Mouse (Mus musculus): ENCODE results near the gene Irx3. TPM values are rescaled to one million over a fixed set of nuclear protein-coding genes. Genes with fewer than 3 reads are reported as not detected.

The Irx3 gene
- polyA plus RNA-seq (2015; fragmentation: Nextera tagmentation; extraction: Ambion mirVana), result 0.29 and 0.60 TPM in 2 replicates

DNA sequence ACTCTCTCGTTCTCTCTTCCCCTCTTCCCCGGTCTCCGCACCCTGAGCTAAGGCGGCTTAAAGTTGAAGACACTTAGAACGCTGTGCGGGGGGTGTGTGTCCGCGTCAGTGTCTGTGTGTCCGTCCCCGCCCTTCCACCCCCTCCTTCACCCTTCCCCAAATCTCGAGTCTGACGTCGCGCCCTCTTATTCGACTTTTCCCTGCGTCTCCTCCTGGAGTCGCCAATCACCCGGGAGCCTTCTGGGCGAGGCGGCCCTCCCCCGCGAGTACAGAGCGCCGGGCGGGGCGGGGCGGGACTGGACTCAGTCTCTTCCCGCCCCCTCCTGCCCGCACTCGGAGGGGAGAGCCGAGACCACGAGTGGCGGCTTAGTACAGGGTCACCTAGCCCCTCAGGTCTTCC is at the start of gene Irx3:
Gene Irx3, minus strand, starts transcription at position 229 of the 400 bp plus-strand sequence.
- 0 out of 2 replicates have a peak, but pooled peaks cover 4% of the 10 kb centered on the region for H3K4me1 ChIP-seq (replicated peaks; ENCODE audit: control insufficient read depth, insufficient read depth, low read length)
- no peaks in the 10 kb centered on the region for H3K36me3 ChIP-seq (ENCODE audit: control insufficient read depth, insufficient read depth)
- peak within 1 kb of the TSS; percentile 62 for H3K4me3 ChIP-seq (ENCODE audit: low read depth, low read length)
- H3K4me2 ChIP-seq (replicated peaks; ENCODE audit: low read depth), result peak within 1 kb of the TSS; percentile 94
- H3K9me3 ChIP-seq (ENCODE audit: control insufficient read depth), result no peaks in the 10 kb centered on the region
- H3K27me3 ChIP-seq (replicated peaks; ENCODE audit: control insufficient read depth, insufficient read depth, low read length), result peaks cover 98% of the 10 kb centered on the region
- peak; percentile 26 for TF ChIP-seq CTCF (IDR thresholded peaks at IDR 0.05; ENCODE audit: low read depth)
- WGBS, result under 1% methylated on average over 33 of the region's 33 CpGs
- no peak within 1 kb of the TSS for H3K27ac ChIP-seq (ENCODE audit: low read depth, low read length)
- peak; percentile 57 for ATAC-seq
- 0 out of 2 replicates have a peak within 1 kb of the TSS, but pooled peaks have one; percentile 17 for H3K9ac ChIP-seq (ENCODE audit: low read depth, low read length)

DNA sequence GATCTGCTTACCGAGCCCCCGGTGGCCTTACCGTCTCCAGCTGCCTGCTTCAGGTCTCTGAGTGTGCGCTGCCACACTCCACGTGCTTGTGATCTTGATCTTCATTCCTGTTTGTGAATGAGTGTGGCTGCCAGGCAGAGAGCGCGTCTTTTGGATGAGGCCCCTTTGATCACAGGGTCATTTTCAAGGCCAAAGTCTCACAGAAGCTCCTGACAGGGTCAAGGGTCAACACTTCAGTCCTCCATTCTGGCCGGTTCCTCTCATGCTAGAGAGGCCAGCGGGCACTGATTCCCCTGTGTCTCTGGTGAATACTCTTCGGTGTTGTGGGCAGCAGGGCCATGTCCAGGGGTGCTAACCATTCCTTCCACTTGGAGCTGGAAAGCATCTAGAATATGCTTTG is 49.5 kb upstream of the Irx3 start:
- Histone ChIP-seq H3K4me1 (replicated peaks; ENCODE audit: control insufficient read depth, insufficient read depth, low read length) (peaks cover 7% of the 10 kb centered on the region; the same call in 1 of the 2 replicates), H3K27ac (ENCODE audit: low read depth, low read length) (no peak overlapping the region), H3K9me3 (ENCODE audit: control insufficient read depth) (no peaks in the 10 kb centered on the region), H3K4me3 (ENCODE audit: low read depth, low read length) (no peak overlapping the region), H3K9ac (ENCODE audit: low read depth, low read length) (no peak overlapping the region), H3K4me2 (replicated peaks; ENCODE audit: low read depth) (no peak overlapping the region), H3K36me3 (ENCODE audit: control insufficient read depth, insufficient read depth) (no peaks in the 10 kb centered on the region), H3K27me3 (replicated peaks; ENCODE audit: control insufficient read depth, insufficient read depth, low read length) (no peaks in the 10 kb centered on the region)
- 53% methylated on average over 10 of the region's 10 CpGs for WGBS
- no peak for TF ChIP-seq CTCF (IDR thresholded peaks at IDR 0.05; ENCODE audit: low read depth)
- ATAC-seq, result no peak

DNA sequence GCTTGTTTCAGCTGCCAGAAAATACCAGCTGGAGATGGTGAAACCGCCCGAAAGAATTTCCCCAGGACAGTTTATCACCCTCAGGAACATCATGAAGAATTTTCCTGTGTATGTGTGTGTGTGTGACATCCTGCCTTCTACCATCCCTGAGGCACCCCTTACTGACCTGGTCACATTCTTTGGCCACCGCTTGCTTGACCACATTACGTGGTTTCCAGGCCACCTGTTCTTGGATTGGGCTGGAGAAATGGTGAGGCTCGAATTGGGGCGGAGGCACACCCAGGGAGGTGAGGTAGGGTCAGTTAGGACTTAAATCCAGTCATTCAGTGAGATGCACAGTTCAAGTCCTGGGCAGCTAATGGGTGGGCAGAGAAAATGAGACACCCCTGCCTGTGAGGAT is 48.1 kb upstream of the Irx3 start:
- Histone ChIP-seq H3K9me3 (ENCODE audit: control insufficient read depth) (no peaks in the 10 kb centered on the region), H3K27me3 (replicated peaks; ENCODE audit: control insufficient read depth, insufficient read depth, low read length) (no peaks in the 10 kb centered on the region), H3K4me3 (ENCODE audit: low read depth, low read length) (no peak overlapping the region), H3K4me1 (replicated peaks; ENCODE audit: control insufficient read depth, insufficient read depth, low read length) (peaks cover 7% of the 10 kb centered on the region; the same call in 1 of the 2 replicates), H3K27ac (ENCODE audit: low read depth, low read length) (no peak overlapping the region), H3K9ac (ENCODE audit: low read depth, low read length) (no peak overlapping the region), H3K4me2 (replicated peaks; ENCODE audit: low read depth) (0 out of 2 replicates have a peak overlapping the region, but pooled peaks have one; percentile 30), H3K36me3 (ENCODE audit: control insufficient read depth, insufficient read depth) (no peaks in the 10 kb centered on the region)
- 84% methylated on average over 6 of the region's 6 CpGs for WGBS
- no peak for ATAC-seq
- no peak for TF ChIP-seq CTCF (IDR thresholded peaks at IDR 0.05; ENCODE audit: low read depth)

DNA sequence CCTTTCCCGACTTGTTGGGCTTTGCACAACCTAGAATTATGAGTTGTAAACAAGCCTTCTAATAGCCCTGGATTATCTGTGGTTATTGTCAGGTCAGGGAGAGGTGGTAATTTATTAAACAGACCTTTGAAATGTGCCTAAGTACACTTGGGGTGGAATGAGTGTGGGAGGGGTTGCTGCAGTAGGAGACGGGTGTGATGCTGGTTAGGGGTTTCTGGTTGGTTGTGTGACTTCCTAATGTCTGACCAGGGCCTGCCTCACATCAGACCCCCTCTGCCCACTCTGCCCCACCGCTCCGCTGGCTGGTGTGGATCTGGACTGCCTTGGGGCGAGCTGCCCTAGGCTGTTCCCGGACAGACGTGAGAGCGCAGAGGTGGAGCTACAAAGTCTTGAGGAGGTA is 47.7 kb upstream of the Irx3 start:
- WGBS, result 54% methylated on average over 8 of the region's 8 CpGs
- ATAC-seq, result peak; percentile 50; the same call in 1 of the 2 replicates
- no peak for TF ChIP-seq CTCF (IDR thresholded peaks at IDR 0.05; ENCODE audit: low read depth)

DNA sequence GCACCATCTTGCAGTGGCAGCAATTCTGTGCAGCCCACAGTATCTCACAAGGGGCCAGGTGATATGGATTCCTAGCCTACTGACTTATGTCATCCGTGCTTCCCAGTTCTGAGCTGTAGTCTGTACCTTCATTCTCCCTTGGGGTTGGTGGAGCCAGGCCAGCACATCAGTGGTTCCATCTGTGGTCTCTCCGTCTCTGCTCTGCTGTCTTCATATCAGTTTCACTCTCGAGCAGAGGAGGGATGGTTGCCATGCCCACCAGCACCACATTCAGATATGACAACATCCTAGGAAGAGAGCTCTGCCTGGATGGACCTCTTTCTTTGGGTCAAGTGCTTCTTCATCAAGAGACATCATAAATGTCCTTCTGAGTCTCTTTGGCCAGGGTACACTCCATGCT is 43.8 kb upstream of the Irx3 start:
- Histone ChIP-seq H3K27ac (ENCODE audit: low read depth, low read length) (no peak overlapping the region), H3K27me3 (replicated peaks; ENCODE audit: control insufficient read depth, insufficient read depth, low read length) (no peaks in the 10 kb centered on the region; the same call in 1 of the 2 replicates), H3K9me3 (ENCODE audit: control insufficient read depth) (no peaks in the 10 kb centered on the region), H3K4me2 (replicated peaks; ENCODE audit: low read depth) (no peak overlapping the region), H3K9ac (ENCODE audit: low read depth, low read length) (no peak overlapping the region), H3K4me1 (replicated peaks; ENCODE audit: control insufficient read depth, insufficient read depth, low read length) (0 out of 2 replicates have a peak, but pooled peaks cover 7% of the 10 kb centered on the region), H3K36me3 (ENCODE audit: control insufficient read depth, insufficient read depth) (no peaks in the 10 kb centered on the region), H3K4me3 (ENCODE audit: low read depth, low read length) (no peak overlapping the region)
- TF ChIP-seq CTCF (IDR thresholded peaks at IDR 0.05; ENCODE audit: low read depth), result no peak
- no peak for ATAC-seq
- 76% methylated on average over 3 of the region's 3 CpGs for WGBS

More for the DNA sequence above, 47.7 kb upstream of the Irx3 start:
- H3K4me3 ChIP-seq (ENCODE audit: low read depth, low read length), result no peak overlapping the region
- H3K9ac ChIP-seq (ENCODE audit: low read depth, low read length), result no peak overlapping the region
- no peaks in the 10 kb centered on the region for H3K36me3 ChIP-seq (ENCODE audit: control insufficient read depth, insufficient read depth)
- no peaks in the 10 kb centered on the region for H3K27me3 ChIP-seq (replicated peaks; ENCODE audit: control insufficient read depth, insufficient read depth, low read length)
- H3K27ac ChIP-seq (ENCODE audit: low read depth, low read length), result no peak overlapping the region
- H3K9me3 ChIP-seq (ENCODE audit: control insufficient read depth), result no peaks in the 10 kb centered on the region
- H3K4me2 ChIP-seq (replicated peaks; ENCODE audit: low read depth), result 0 out of 2 replicates have a peak overlapping the region, but pooled peaks have one; percentile 30
- H3K4me1 ChIP-seq (replicated peaks; ENCODE audit: control insufficient read depth, insufficient read depth, low read length), result peaks cover 7% of the 10 kb centered on the region; the same call in 1 of the 2 replicates

DNA sequence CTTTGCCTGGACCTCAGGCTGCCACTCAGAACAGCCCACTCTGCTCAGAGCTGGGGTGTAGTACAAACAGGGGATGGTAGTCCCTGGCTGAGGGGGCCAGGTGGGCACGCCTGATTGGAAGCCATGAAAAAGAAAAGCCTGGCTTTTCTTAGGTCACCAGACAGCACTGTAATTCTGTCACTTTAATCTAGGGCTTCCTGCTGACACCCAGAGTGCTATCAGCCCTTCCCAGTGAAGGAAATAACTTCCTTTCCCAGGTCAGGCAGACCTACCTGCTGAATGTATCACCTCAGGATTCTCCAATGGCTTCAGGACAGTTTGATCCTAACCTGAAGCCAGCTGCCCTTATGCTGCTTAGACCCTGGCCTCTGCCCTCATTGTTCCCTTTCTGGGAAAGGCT is 35.3 kb upstream of the Irx3 start:
- Histone ChIP-seq H3K27me3 (replicated peaks; ENCODE audit: control insufficient read depth, insufficient read depth, low read length) (no peaks in the 10 kb centered on the region; the same call in 1 of the 2 replicates), H3K4me3 (ENCODE audit: low read depth, low read length) (no peak overlapping the region), H3K4me2 (replicated peaks; ENCODE audit: low read depth) (peak overlapping the region; percentile 32; the same call in 1 of the 2 replicates), H3K9me3 (ENCODE audit: control insufficient read depth) (no peaks in the 10 kb centered on the region), H3K9ac (ENCODE audit: low read depth, low read length) (no peak overlapping the region), H3K4me1 (replicated peaks; ENCODE audit: control insufficient read depth, insufficient read depth, low read length) (no peaks in the 10 kb centered on the region), H3K27ac (ENCODE audit: low read depth, low read length) (no peak overlapping the region), H3K36me3 (ENCODE audit: control insufficient read depth, insufficient read depth) (no peaks in the 10 kb centered on the region)
- peak; percentile 63; the same call in 1 of the 2 replicates for ATAC-seq
- 50% methylated on average over 1 of the region's 1 CpGs for WGBS
- no peak for TF ChIP-seq CTCF (IDR thresholded peaks at IDR 0.05; ENCODE audit: low read depth)
